Mouse (Mus musculus) kidney, adult 2 months (tissue): ENCODE results near the gene Cpne9. TPM values are rescaled to one million over a fixed set of nuclear protein-coding genes. Genes with fewer than 3 reads are reported as not detected.

Experiments used
- DNase-seq: peaks from one replicate; pipeline ENCODE4 v3.0.0; 2021
- H3K27ac ChIP-seq: fragments of 200-500 bp; 2 replicates; pipeline ENCODE4 v1.5.1; 2012; ENCODE audit warnings: low read depth, low read length, control low read depth, inconsistent platforms; ENCODE audit not compliant: insufficient read depth
- H3K27me3 ChIP-seq: fragments of 200-500 bp; replicated peaks from 2 replicates; pipeline ENCODE4 v1.6.1; 2012; ENCODE audit warnings: mild to moderate bottlenecking, moderate library complexity, low read length, inconsistent platforms; ENCODE audit not compliant: control insufficient read depth, insufficient read depth
- H3K36me3 ChIP-seq: fragments of 200-500 bp; 2 replicates; pipeline ENCODE4 v1.6.1; 2012; ENCODE audit warnings: mild to moderate bottlenecking, moderate library complexity, low read length, inconsistent platforms; ENCODE audit not compliant: control insufficient read depth, insufficient read depth
- H3K4me1 ChIP-seq: fragments of 200-500 bp; 2 replicates; pipeline ENCODE4 v1.6.1; 2011; ENCODE audit warnings: low read length; ENCODE audit not compliant: control insufficient read depth, insufficient read depth
- H3K4me3 ChIP-seq: fragments of 200-500 bp; 2 replicates; pipeline ENCODE4 v1.5.1; 2011; ENCODE audit warnings: mild to moderate bottlenecking, low read depth, low read length, control low read depth; ENCODE audit not compliant: insufficient read depth
- CTCF ChIP-seq: fragments of 200-500 bp; conservative IDR thresholded peaks from 2 replicates; pipeline ENCODE4 v1.5.1; 2011; ENCODE audit warnings: low read depth, mild to moderate bottlenecking, control low read depth, low read length, moderate library complexity, mixed read lengths; ENCODE audit not compliant: insufficient read depth, insufficient read length
- POLR2A ChIP-seq: fragments of 200-500 bp; IDR thresholded peaks from one replicate; pipeline ENCODE4 v1.6.1; 2011; ENCODE audit warnings: low read depth, low read length, control low read depth
- WGBS: fragments of 180-500 bp; shearing (Covaris S2); methylation state at CpG from one replicate; pipeline ENCODE4 v1.1.7; 2018; 5-methylcytosine and 5-hydroxymethylcytosine counted together
- polyA plus RNA-seq: library from polyadenylated mRNA; depleted of rRNA; stranded (reverse); fragments of >200 nt; gene quantifications from 2 replicates; pipeline ENCODE4 v1.2.3, GENCODE M21; 2012; rRNA removed

Gene Cpne9
- polyA plus RNA-seq, 1 experiment = 1.3 TPM

GRCm38 (mm10) chr6:113351653-113352052, 69.5 kb downstream of the Cpne9 start:
- 72% methylated on average over 10 of the region's 10 CpGs for WGBS

DNA sequence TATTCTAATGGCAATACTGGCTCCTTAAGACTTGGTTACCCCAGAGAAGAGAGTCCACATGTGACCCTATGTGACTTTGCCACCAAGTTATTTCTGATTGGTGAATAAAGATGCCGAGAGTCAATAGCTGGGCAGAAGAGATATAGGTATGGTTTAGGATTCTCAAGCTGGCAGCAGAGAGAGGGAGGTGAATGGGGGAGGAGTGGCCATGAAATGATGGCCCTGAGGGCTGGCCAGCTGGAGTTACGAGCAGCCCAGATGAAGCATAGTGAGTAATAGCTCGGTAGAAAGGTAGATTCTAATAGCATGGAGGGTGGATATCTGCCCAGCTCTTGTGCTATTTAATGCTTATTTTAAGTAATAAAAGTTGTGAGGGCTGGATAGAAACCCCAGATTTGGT, 70.7 kb downstream of the Cpne9 start:
- no peaks in the 10 kb centered on the region for H3K36me3 ChIP-seq
- DNase-seq = no peak
- TF ChIP-seq CTCF = no peak
- TF ChIP-seq POLR2A = no peak
- H3K27me3 ChIP-seq = no peaks in the 10 kb centered on the region
- 75% methylated on average over 3 of the region's 3 CpGs for WGBS
- no peaks in the 10 kb centered on the region for H3K4me1 ChIP-seq
- no peak overlapping the region for H3K27ac ChIP-seq
- no peak overlapping the region for H3K4me3 ChIP-seq

More at GRCm38 (mm10) chr6:113351653-113352052, 69.5 kb downstream of the Cpne9 start:
- no peak overlapping the region for H3K27ac ChIP-seq
- no peaks in the 10 kb centered on the region for H3K36me3 ChIP-seq
- TF ChIP-seq POLR2A = no peak
- no peak for TF ChIP-seq CTCF
- no peak for DNase-seq
- no peaks in the 10 kb centered on the region for H3K27me3 ChIP-seq
- no peak overlapping the region for H3K4me3 ChIP-seq
- H3K4me1 ChIP-seq = no peaks in the 10 kb centered on the region

DNA sequence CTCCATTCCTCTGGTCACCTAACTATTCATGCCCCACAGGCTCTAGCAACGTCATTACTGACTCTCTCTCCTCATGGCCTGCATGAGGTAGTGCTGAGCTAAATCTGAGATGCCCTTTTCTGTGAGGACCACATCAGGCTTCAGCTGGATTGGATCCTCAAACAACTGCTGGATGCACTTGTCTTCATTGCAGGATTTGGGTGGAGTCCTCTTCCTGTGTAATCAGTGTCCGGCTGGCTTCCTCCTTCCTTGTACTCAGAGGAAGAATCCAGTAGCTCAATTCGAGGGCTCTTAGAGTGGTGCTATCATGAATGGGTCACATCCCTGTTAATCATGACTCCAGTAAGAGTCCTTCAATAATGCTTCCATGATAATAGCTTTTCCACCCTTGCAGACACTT, 71.6 kb downstream of the Cpne9 start:
- Histone ChIP-seq H3K4me3 (no peak overlapping the region), H3K4me1 (no peaks in the 10 kb centered on the region), H3K36me3 (no peaks in the 10 kb centered on the region), H3K27ac (no peak overlapping the region), H3K27me3 (no peaks in the 10 kb centered on the region)
- WGBS = 67% methylated on average over 3 of the region's 3 CpGs
- no peak for TF ChIP-seq POLR2A
- TF ChIP-seq CTCF = no peak
- DNase-seq = no peak

Other genes starting within 250 kb of the Cpne9 start
- 6.5 and 9.3 TPM in 2 replicates for gene Thumpd3, start 236.1 kb upstream of the Cpne9 start, polyA plus RNA-seq
- gene Setd5, start 204.9 kb upstream of the Cpne9 start, polyA plus RNA-seq = 16.8 and 17.9 TPM in 2 replicates
- gene Lhfpl4, start 86.9 kb upstream of the Cpne9 start, polyA plus RNA-seq = 0.09 and 0.12 TPM in 2 replicates
- gene Mtmr14, start 44.5 kb upstream of the Cpne9 start, polyA plus RNA-seq = 43.6 and 56.9 TPM in 2 replicates
- gene Brpf1, start 24.8 kb downstream of the Cpne9 start, polyA plus RNA-seq = 13.2 and 13.5 TPM in 2 replicates
- 16.4 and 19.4 TPM in 2 replicates for gene Ogg1, start 44.7 kb downstream of the Cpne9 start, polyA plus RNA-seq
- 57.8 and 63.2 TPM in 2 replicates for gene Camk1, start 61.7 kb downstream of the Cpne9 start, polyA plus RNA-seq
- 23.5 and 24.3 TPM in 2 replicates for gene Tada3, start 95.6 kb downstream of the Cpne9 start, polyA plus RNA-seq
- gene Arpc4, start 95.8 kb downstream of the Cpne9 start, polyA plus RNA-seq = 73.8 and 79.1 TPM in 2 replicates
- 5.9 and 6.4 TPM in 2 replicates for gene Ttll3, start 107.0 kb downstream of the Cpne9 start, polyA plus RNA-seq
- 159 and 197 TPM in 2 replicates for gene Rpusd3, start 137.0 kb downstream of the Cpne9 start, polyA plus RNA-seq
- gene Cidec, start 153.5 kb downstream of the Cpne9 start, polyA plus RNA-seq = 102 and 137 TPM in 2 replicates
- 81.6 and 82.0 TPM in 2 replicates for gene Jagn1, start 160.3 kb downstream of the Cpne9 start, polyA plus RNA-seq
- gene Il17re, start 176.2 kb downstream of the Cpne9 start, polyA plus RNA-seq = 25.7 and 41.4 TPM in 2 replicates
- gene Il17rc, start 189.1 kb downstream of the Cpne9 start, polyA plus RNA-seq = 37.6 and 41.8 TPM in 2 replicates
- 22.3 and 23.6 TPM in 2 replicates for gene Creld1, start 201.0 kb downstream of the Cpne9 start, polyA plus RNA-seq
- 0.05 TPM in 1 of 2 replicates, not detected in the other for gene Prrt3, start 219.6 kb downstream of the Cpne9 start, polyA plus RNA-seq
- gene Emc3, start 249.3 kb downstream of the Cpne9 start, polyA plus RNA-seq = 60.1 and 64.5 TPM in 2 replicates
- 0.31 and 0.44 TPM in 2 replicates for gene Fancd2, start 249.4 kb downstream of the Cpne9 start, polyA plus RNA-seq